Mouse (Mus musculus): ENCODE data around the gene Exoc3. TPM values are rescaled to one million over a fixed set of nuclear protein-coding genes. Genes with fewer than 3 reads are reported as not detected.

The Exoc3 gene
- total RNA-seq, 2 experiments from 2014 or later = 70.5 to 73.8 TPM

DNA sequence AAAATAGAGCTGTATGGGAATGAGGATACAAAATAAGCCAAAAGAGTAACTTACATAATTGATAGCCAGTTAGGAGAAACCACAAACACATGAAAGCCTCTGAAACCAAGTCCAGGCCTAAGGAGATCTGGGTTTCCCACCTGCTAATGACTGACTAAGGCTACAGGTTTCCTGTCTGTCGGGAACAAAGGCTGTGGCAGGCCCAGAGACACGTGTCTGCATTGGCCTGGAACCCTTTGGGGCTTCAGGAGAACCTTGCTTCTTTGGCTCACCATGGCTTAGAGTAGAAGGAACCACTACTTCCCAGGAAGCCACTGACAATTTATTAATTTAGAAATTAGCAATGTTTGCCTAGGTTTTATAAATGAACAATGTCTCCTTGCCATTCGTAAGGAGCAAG lies 65.2 kb downstream of the Exoc3 start:
- no peak for DNase-seq (ENCODE audit: low spot score in 2 of 2)

DNA sequence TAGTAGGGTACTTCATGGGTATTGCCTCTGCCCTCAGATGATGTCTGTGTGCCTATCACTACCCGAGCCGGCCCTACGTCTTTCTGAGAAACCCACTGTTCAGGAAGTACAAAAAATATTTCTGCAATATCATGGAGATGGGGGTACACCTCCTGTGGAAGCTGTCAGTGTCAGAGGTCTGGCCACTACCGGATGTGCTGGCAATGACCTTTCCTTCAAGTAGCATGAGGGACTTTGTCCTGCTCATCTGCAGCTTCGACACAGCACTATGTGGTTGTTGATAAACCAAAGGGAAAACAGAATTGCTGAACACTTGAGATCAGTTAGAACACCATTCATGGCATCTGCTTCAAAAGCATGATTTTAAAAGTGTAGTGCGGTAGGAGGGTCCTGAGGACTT lies 67.7 kb downstream of the Exoc3 start:
- DNase-seq (ENCODE audit: low spot score in 2 of 2) = no peak

DNA sequence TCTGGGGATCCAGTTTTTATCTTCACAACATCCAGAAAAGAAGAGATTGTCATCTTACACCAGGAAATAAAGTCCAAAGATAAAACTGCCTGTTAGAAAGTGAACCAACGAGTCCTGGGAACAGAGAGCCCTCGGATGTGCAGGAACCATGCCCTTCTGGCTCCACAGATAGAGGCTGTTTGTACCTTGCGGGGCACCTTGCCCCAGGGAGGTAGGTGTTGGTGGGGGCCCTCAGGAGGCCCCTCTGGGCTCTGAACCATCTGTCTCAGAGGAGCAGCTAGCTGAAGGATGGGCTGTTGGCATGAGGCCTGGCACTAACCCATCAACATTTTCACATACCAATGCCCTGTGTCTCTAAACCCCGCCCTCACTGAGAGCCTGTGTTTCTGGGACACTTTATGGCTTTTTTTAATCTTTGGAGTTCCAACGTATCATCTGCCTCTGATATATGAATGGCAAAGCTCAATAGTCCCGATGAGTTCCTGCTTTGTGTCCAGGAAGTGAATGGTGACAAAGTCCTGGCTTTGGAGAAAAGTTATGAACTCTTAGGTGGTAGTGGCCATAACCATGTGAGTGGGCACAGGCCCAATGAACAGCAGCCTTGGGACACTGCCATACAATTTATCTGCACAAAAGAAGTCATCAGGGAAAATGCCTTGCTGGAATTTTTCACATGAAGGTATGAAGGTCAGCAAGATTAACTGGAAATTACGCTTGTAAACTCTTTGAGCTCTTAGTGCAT lies 69.5 kb downstream of the Exoc3 start:
- no peak for DNase-seq (ENCODE audit: low spot score in 2 of 2)

DNA sequence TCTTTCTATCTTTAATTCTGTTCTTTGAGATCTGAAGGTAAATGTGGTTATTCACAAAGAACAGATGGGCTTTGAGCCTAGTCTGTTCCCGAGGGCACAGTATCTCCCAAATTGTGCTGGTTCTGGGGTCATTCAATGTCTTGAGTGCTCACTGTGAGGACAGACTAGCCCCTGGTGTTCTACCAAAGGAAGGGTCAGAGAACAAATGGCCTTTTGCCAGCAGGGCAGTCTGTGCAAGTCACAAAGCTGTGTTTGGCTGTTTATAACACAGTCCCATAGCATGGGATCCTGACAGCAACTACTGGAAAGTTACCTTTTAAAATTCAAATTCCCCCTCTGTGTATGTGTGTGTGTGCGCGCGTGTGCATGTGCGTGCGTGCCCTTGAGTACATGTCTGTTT lies 78.6 kb downstream of the Exoc3 start:
- DNase-seq (ENCODE audit: low spot score in 2 of 2) = no peak

DNA sequence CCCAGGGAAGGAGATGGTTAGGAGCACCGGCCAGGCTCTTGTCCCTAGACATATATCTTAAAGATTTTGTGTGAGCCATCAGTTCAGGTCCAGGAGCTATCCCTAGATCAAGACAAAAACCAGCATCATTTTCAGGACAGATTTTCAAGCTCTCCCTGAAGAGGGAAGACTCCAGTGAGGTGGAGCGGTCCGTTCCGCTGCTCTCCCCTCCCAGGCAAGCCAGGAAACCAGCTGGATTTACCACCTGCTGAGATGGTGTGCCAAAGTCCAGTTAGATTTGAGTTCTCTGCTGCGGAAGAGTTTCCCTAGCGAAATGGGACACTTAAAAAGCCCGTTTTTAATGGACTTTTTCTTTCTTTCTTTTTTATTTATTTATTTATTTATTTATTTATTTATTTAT lies 81.0 kb downstream of the Exoc3 start:
- DNase-seq (ENCODE audit: low spot score in 2 of 2) = no peak

DNA sequence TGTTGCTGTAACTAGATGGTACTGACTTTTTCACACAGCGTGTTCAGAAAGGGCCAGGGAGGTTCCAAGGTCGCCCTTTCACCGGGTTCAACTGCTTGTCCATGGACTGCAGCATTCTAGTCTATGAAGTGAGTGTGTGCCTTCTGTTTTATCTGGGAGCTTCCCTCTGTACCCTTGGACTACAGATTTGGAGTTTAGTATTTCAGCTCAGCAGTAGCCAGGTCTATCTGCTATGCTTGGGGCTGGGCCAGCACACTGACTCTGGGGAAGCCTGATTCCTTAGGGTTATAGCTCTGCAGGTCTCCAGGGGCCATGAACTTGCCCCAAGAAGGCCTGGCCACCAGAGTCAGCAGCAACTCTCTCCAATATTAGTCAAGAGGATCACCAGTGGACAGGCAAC lies 85.9 kb downstream of the Exoc3 start:
- DNase-seq (ENCODE audit: low spot score in 2 of 2) = no peak

DNA sequence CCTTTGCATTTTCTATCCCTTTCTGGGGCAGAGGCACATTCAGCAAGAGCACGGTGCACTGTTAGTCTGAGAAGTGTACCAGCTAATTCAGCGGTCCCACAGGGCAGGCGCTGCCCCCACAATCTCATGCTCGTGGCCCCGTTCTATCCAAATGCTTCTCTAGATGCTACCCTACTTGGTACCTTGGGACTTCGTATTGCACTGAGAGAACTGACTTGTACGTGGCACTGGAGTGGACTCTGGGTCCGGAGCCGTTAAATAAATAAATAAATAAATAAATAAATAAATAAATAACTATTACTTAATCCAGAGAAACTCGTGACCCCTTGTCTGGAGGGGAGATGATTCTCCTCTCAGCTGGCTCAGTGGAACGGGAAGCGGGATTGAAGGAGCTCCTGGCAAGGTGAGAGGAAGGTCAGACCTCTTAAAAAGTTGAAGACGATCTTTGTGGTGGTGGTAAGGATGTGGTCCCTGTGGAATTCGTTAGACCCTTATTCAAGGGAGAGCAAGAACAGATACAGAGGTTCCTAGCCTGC lies 86.7 kb downstream of the Exoc3 start:
- no peak for DNase-seq (ENCODE audit: low spot score in 2 of 2)

DNA sequence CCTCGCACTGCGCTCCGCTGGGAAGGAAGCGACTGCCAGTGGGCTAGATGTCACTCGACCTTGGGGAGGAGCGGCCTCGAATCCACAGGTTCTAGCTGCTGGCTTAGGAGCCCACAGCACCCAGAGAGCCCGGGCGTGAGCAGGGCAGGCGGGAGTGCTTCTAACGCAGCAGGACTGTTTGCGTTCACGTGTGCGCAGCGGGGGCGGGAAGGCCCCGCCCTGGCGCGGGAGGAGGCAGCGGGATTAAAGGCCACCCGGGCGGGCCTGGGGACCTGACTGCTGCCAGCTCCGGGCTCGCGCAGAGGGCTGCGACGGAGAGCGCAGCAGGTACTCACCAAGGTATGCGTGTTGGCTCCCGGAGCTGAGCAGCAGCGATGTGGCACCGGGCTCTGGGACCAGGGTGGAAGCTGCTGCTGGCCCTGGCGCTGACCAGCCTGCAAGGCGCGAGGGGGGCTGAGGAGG lies 87.4 kb downstream of the Exoc3 start, which contains the start of gene Slc9a3:
Gene Slc9a3 (plus strand): TSS at position 317 of the 462 bp plus-strand sequence.
- DNase-seq (ENCODE audit: low spot score in 2 of 2) = peak; percentile 9 to 30

Other genes starting within 250 kb of the Exoc3 start
- gene Zdhhc11, start 244.9 kb downstream of the Exoc3 start, total RNA-seq (2021) = not detected
- gene Tppp, start 199.3 kb downstream of the Exoc3 start, total RNA-seq (2021) = 100 to 1,000 TPM; 351 to 372 TPM
- gene Cep72, start 146.4 kb downstream of the Exoc3 start, total RNA-seq (2021) = under 1 TPM; 0.77 to 0.84 TPM
- gene Slc9a3, start 87.3 kb downstream of the Exoc3 start, total RNA-seq (2021) = 1 to 10 TPM; 1.6 to 2.3 TPM
- 1 to 10 TPM; 1.4 to 2.1 TPM for gene Ahrr, start 83.6 kb upstream of the Exoc3 start, total RNA-seq (2021)
- 10 to 100 TPM; 79.6 to 79.7 TPM for gene Pdcd6, start 108.8 kb upstream of the Exoc3 start, total RNA-seq (2021)
- gene Sdha, start 141.5 kb upstream of the Exoc3 start, total RNA-seq (2021) = 100 to 1,000 TPM; 350 to 353 TPM
- 10 to 100 TPM; 87.0 to 90.7 TPM for gene Ccdc127, start 141.6 kb upstream of the Exoc3 start, total RNA-seq (2021)
- gene Lrrc14b, start 155.3 kb upstream of the Exoc3 start, total RNA-seq (2021) = under 1 TPM in 1 of 2 experiments, not detected in 1; 0.19 TPM
- 1 to 10 TPM; 5.2 to 5.3 TPM for gene Zfp72, start 182.1 kb upstream of the Exoc3 start, total RNA-seq (2021)
- gene Ftl1-ps1, start 191.0 kb upstream of the Exoc3 start, total RNA-seq (2021) = 100 to 1,000 TPM; 185 to 198 TPM

Measured in left cerebral cortex, adult 18-20 months (tissue).